Mouse (Mus musculus) G1E-ER4 (cell line): Measurements from ENCODE around the gene Gse1. TPM values are rescaled to one million over a fixed set of nuclear protein-coding genes. Genes with fewer than 3 reads are reported as not detected.

Experiments
- GATA1 ChIP-seq: IDR thresholded peaks from one replicate; pipeline ENCODE4 v1.8.0; 2012; ENCODE audit warnings: low read length, inconsistent platforms
- polyA plus RNA-seq: library from polyadenylated mRNA; stranded (reverse); fragments of >175 nt; gene quantifications from 2 replicates; pipeline ENCODE4 v1.2.3, GENCODE M21; 2012

Gene Gse1
- polyA plus RNA-seq, 1 experiment, result 139 TPM

DNA sequence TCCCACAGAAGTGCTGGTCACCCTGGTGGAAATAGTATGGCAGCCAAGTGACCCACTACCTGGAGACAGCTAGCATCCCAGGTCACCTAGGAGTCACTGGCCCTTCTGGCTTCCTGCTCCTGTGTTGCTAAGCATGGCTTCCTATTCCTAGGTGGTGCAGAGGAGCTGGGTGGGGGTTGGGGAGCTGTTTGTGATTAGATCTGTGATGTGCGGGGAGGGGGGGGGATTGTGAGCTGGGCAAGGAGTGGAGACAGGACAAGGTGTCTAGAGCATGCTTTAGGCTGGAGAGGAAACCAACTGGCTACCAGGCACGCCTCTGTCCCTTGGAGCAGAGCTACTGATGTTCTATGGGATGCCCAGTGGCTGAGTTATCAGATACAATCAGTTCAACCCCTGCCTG is 243.5 kb downstream of the Gse1 start:
- no peak for TF ChIP-seq GATA1

DNA sequence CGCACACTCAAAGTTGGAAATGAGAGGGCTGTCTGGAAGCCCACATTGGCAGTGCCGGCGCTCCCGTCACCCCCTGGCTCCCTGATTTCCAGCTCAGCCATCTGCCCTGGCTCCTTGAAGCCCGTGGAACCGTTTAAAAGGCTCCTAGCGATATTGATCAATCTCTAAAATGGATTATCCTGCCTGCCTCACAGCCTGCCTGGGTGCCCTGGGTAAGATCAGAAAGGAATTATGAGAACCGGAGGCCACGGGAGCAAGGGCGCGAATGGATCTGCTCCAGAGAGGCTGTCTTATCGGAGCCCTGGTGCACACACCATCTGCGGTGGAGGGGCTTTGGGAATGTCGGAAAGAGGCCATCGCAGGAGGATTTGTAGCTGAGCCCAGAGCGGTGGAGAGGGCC is 244.0 kb downstream of the Gse1 start:
- no peak for TF ChIP-seq GATA1

DNA sequence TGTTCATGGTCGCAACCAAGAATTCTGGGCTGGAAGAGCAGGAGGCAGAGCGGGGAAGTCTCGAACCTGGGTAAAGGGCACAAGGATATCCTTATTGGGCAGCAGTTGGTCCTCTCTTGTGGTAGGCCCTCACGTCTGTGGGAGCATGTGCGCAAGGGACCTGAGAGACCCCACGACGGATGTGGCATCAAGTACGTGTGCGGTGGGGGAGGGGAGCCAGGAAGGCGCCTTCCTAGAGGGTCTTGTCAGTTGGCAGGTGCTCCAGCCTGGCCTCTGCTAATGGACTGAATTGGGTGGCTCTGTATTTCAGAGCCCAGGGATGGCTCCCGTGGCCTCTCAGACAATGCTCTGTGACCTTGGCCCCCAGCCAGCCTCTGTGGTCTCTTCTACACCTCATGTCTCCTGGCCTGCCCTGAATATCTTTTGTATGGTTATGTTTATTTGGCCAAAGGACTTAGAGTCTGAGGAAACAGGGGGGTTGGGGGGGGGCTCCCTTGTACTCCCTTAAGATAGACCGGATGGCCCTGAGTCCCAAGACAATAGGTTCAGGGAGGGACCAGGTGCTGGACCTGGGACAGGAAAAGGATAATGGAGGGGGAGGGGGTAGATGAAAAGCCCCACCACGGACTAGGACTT is 245.6 kb downstream of the Gse1 start:
- no peak for TF ChIP-seq GATA1

DNA sequence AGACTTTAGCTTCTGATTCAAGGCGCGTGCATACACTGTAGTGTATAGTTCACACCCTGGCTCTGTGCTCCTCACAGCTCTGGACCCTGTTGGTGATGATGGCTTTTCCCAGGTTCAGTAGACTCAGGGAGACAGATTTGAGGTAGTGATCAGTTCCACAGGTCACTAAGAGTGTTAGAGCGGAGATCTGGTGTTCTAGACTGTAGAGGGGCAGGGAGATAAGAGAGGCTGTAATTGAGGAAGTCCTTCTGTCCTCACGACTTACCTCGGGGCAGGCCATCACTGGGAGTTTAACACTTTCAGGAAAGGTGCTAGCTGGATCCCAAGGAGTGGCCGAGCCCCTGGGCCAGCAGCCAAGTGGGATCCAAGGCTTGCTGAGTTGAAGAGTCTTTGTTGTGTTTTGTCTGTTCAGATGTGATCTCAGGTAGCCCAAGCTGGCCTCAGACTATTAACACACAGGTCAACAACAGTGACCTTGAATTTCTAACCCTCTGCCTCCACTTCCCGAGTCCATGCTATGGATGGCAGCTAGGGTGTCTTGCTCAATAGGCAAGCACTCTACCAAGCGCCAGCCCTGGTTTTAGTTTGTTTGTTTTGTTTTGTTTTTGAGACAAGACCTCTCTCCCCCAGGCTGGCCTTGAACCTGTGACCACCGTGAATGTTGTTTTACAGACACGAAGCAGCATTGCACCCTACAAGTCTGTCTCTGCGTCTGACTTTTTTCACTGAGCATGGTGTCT is 246.4 kb downstream of the Gse1 start:
- TF ChIP-seq GATA1, result no peak

DNA sequence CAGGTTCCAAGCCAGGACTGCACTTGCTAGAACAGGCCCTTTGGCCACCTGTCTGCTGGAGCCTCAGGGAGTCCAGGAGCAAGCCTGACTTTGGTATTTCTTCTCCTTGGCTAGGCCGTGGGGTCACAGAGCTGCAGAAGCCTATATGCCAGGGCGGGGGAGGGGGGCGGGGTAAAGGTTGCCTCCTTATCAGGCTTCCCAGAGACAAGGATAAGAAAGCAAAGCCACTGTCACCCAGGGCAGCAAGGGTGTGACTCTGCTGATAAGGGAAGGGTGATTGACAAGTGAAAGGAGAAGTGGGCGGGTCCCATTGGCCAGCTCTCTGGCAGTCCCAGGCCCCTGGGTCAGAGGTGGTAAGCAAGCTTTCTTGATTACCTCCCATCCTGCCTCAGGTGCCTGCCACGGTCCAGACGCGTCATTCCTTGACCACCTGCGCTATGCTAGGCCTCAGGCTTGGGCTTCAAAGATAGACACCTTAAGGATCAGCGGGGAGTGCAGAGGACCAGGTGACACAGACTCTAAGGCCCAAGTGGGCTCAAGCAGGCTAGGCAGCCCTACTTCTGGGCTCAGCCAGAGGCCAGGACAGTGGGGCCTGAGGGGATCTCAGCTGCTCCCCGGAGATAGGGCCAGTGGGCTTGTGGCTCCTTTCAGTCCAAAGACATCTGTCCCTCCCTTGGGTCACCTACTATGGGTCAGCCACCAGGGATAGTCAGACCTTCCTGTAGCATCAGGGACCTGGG is 247.4 kb downstream of the Gse1 start:
- TF ChIP-seq GATA1, result peak; percentile 97

DNA sequence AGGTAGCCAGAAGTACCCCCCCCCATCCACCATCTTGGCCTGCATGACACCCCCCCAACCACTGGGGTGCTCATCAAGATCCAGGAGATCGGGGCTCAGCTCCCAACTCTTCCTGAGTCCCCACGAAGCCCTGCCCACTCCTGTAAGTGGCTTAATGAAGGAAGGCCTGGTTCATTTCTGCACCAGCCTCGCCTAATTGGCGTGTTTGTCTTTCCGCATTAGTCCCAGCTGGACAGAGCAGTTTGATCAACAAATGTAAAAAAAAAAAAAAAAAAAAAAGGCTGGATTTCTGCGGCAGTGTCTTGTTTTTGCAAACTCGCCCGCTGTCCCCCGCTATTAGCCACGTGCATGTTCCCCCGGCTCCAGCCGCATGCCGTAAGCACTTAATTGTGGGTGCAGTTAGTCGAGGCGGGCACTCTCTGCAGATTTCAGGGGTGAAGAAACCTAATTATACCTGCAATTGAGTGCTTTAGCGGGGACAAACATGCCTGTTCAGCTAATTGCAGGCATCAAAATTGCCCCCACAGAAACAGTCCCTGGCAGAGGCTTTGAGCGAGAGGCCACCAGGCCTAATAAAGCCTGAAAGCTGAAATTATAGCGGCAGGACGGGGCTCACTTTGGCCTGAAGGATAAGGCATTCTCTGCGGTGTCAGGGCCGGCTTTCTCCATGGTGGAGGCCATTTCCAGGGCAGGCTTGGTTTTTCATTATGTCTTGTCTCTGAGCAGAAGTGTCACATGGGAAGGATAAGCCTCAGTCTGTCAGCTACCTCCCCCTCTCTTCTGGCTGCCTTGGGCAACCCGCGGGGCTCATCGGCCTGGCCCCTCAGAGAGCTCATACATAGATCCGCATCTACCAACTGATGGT is 248.7 kb downstream of the Gse1 start:
- no peak for TF ChIP-seq GATA1

DNA sequence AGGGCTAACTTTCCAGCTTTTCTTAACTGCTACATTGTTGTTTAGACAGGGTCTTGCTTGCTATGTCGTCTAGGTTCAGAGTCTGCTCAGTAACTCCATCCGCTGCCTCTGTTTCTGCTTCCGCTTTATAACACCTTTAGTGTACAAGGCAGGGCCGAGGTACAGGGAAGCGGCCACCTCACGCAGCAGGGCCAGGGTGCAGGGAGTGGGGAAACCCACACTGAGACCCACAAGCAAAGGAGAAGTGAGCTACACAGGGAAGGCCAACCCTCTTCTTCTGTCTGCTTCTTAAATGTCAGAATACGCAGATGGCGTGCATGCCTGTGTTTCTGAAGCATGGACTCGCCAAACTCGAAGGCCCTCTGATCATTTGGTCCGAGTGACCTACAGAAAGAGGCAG is 250.5 kb downstream of the Gse1 start:
- TF ChIP-seq GATA1, result no peak

DNA sequence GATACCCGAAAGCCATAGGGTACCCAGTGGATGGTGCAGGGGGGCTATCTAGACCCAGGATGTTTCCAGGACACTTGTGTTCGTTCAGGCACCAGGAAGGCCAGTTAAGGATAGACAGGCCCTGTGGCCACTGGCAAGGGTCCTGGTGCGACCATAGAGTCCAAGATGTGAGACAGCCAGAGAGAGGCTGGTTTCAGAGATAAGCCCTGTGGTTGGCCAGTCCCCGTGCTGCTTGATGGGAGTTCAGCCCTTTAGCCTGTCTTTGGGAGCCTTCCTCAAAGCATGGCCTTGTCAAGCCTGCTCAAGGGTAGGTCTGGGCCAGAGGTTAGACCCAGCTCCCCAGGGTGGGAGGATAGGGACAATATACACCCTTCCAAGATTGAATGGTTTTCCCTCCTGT is 251.4 kb downstream of the Gse1 start:
- TF ChIP-seq GATA1, result no peak

DNA sequence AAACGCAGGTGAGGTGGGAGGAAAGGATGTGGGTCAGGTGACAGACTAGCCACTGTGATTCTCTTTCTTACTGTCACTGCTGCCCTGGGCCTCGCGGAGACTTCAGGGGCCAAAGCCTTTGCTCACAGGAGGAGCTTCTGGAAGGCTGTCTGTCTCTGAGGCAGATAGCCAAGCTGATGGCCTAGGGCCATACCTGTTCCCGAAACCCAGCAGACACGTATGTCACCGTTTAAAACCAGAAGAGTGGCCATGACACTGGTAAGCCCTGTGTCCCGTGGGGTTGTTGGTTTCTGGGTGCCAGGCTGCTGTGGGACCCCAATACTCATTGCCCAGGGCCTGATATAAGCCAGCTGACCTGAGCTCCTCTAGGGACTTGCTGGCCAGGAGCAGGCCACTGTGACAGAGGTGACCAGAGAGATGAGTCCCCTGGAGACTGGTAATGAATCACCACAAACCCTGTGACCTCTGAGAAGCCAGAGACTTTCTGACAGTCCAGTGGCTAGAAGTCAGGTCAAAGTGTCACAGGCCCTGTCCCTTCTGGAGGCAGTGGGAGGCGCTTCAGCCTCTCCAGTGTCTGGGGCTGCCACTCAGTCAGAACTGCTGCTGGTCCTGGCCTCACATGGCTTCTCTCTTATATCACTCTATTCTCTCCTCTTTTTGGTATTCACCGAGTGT is 253.9 kb downstream of the Gse1 start:
- TF ChIP-seq GATA1, result no peak

DNA sequence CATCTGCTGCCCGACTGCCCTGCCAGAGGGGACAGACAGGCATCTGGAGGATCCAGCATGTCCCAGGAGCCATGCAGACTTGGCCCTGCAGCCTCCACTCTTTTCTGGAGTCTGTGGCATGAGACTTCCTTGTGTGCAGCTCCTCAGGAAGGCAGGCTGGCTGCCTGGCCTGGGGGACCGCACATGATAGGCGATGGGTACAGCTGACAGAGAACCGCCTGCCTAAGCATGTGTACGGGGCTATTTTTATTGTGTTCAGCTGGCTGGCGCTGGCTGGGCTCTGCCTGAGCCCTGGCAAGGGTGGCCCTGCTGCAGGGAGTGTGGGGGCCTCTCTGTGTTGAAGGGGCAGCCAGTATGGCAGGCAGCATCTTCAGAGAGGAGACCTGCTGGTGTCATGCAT is 256.2 kb downstream of the Gse1 start:
- no peak for TF ChIP-seq GATA1

DNA sequence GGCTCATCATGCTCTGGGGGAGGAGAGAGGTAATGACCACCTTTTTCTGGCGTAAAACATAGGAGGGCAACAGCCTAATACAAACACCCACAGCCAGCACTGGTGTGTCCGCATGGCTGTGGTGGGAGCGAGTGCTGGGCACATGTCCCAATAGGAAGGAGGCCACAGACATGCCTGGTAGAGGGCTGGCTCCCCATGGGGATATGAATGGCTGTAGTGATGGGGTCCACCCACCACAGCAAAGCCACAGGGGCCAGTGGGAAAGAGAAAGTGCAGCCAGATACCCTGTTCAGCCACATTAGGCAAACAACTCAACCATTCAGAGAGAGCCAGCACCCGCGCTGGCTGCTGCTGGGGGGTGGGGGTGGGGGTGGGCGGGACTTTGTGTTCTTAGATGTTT is 256.9 kb downstream of the Gse1 start:
- no peak for TF ChIP-seq GATA1

DNA sequence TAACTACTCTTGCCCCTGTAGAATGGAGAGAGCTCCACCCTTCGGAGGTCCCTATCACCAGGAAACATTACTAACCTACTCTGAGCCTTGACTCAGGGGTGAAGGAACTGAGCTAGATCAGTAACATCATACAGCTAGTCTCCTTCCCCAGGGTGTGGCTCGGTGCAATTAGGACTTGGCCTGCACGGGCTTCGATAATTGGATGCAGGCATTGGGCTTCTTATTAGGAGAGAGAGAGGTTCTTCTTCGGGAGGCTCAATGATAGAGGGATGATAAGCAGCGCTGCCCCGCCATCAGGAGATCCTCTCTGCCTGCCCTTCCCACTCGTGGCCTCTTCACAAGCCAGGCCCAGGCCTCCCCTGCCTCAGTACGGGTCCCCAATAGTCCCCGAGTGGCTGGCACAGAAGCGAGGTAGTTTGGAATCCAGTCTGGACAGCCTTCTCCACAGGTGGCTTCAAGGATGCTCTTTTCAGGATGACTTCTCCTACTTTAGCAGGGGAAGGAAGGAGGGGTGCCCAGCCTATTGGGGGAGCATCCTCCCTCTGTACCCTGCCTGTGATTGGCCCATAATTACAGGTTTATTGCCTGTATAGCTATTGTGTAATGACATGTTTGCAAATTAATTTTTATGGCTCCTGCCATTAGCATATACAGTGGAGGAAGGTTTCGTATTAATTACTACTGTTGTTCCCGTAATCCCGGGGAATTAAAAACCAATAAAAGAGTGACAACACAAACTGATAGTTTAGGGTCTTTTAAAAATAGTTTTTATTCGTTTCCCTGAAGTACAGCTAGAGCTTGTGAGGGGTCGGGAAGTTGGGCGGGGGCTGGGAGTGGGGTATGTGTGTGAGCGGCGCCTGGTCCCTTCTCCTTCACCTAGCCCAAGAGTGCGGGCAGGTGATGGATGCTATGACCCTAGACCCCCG is 257.6 kb downstream of the Gse1 start:
- no peak for TF ChIP-seq GATA1

DNA sequence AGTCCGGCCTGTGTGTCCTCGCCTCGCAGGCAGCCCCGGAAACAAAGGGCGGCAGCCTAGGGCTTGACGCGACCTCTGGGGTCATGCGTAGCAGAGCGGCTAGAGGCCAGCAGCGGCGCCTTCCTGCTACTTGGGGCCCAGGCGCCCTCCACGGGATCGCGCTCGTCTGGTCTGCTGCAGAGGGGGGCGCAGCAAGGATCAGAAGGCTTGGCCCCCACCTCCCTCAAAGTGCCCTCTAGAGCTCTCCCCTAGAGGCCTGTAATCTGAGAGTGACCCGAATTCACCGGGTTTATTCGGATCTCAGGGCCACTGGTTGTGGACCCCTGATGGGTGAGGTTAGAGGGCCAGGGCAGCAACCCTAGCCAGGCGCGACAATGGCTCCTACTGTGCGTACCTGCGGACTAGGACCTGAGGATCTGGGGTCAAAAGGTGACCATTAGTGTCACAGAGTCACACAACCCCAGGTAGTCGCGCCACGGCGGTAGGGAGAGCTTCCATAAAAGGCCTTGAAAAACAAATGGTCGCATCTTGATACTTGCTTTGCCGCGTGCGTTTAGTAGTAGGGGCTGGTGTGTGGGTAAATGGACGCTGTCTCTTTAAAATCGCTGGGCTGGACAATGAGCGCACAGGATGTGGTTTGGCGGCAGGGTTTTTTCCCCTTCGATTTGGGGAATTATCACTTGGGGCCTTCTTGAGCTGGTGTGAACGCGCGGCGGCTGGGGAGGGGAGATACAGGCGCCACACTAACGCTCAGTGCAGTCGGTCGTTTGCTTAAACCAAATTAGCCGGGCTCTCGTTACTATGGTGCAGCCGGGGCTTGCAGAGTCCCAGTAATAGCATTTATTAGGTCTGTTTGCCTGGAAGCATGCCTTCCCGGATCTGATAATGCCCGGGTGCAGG is 258.5 kb downstream of the Gse1 start:
- peak; percentile 72 for TF ChIP-seq GATA1
